Comparison of ENCODE assay signal across 8 mouse cellular contexts in the genomic region with DNA sequence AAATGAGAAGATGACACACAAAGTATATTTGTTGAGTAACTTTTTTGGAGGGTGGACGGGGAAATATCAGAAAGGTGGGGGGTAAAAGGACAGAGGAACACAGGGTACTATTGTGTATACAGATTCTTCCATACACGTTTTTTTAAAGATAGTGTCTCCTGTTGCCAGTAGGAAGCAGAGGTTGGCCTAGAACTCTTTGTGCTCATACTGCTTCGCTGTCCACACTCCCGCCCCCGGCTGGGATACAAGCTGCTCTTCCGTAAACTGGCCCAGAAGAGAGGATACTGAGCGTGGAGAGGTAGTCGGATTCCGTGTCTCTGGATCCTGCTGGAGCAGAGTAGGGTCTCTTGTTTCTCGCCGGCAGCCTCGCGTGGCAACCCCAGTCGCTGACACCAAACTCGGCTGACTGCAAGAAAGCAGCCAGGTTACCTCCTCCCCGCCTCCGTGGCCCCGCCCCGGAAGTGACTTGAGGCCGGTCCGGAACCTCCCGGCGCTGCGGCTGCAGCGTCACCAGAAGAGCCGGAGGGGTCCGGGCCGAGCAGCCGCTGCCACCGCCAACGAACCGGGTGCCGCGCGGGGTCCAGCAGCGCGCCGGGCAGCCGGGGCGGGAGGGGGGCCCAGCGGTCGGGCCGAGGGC. TPM values are rescaled to one million over a fixed set of nuclear protein-coding genes. Genes with fewer than 3 reads are reported as not detected.
DNase-seq lines count a peak whose midpoint lies in the region; ATAC-seq lines count a peak whose summit lies in the region.

Gene Psme4 (plus strand): TSS at position 460 of the 637 bp plus-strand sequence.

- H3K27ac ChIP-seq in heart, embryonic 13.5 days (replicated peaks) = peak within 1 kb of the TSS; percentile 95
- peak within 1 kb of the TSS; percentile 95 for H3K27ac ChIP-seq in liver, embryonic 12.5 days
- peak within 1 kb of the TSS; percentile 93 for H3K27ac ChIP-seq in stomach, embryonic 15.5 days

- H3K9ac ChIP-seq in heart, embryonic 13.5 days = peak within 1 kb of the TSS; percentile 99
- H3K9ac ChIP-seq in liver, embryonic 12.5 days = peak within 1 kb of the TSS; percentile 99
- peak within 1 kb of the TSS; percentile 96 for H3K9ac ChIP-seq in stomach, embryonic 15.5 days

- no peaks in the 10 kb centered on the region for H3K9me3 ChIP-seq in heart, embryonic 13.5 days
- no peaks in the 10 kb centered on the region for H3K9me3 ChIP-seq in liver, embryonic 12.5 days (replicated peaks)
- no peaks in the 10 kb centered on the region for H3K9me3 ChIP-seq in stomach, embryonic 15.5 days

- H3K27me3 ChIP-seq in heart, embryonic 13.5 days (replicated peaks) = no peaks in the 10 kb centered on the region
- H3K27me3 ChIP-seq in liver, embryonic 12.5 days (replicated peaks) = no peaks in the 10 kb centered on the region
- H3K27me3 ChIP-seq in stomach, embryonic 15.5 days (replicated peaks) = no peaks in the 10 kb centered on the region

- peak; percentile 94 for DNase-seq in CD4-positive helper T cell, adult 2 months (ENCODE audit: low read depth, low spot score)
- peak; percentile 82 for DNase-seq in brain, embryonic 18.5 days (ENCODE audit: low read depth, low spot score)
- DNase-seq in kidney, postnatal 10 days = peak; percentile 98
- DNase-seq in natural killer cell, adult 2 months (ENCODE audit: low spot score in 2 of 2) = peak; percentile 89 to 91

- peak; percentile 94 for ATAC-seq in erythroid progenitor cell, adult 5-6 weeks (replicated peaks; ENCODE audit: low FRiP score, poor library complexity, severe bottlenecking)
- peak; percentile 92 for ATAC-seq in heart, embryonic 13.5 days (ENCODE audit: extremely low read depth, insufficient number of reproducible peaks, low FRiP score, low TSS enrichment)
- peak; percentile 94 for ATAC-seq in liver, embryonic 12.5 days
- ATAC-seq in stomach, embryonic 15.5 days (ENCODE audit: insufficient read depth, low FRiP score, low read depth) = peak; percentile 98

- H3K36me3 ChIP-seq in heart, embryonic 13.5 days = no peaks in the 10 kb centered on the region
- no peaks in the 10 kb centered on the region for H3K36me3 ChIP-seq in liver, embryonic 12.5 days
- no peaks in the 10 kb centered on the region for H3K36me3 ChIP-seq in stomach, embryonic 15.5 days

- WGBS in heart, embryonic 13.5 days = under 1% methylated on average over 38 of the region's 43 CpGs
- WGBS in liver, embryonic 12.5 days (ENCODE audit: insufficient replicate concordance) = under 1% methylated on average over 41 of the region's 43 CpGs
- WGBS in stomach, embryonic 15.5 days = under 1% methylated on average over 42 of the region's 43 CpGs

- peaks cover 22% of the 10 kb centered on the region for H3K4me1 ChIP-seq in heart, embryonic 13.5 days
- H3K4me1 ChIP-seq in liver, embryonic 12.5 days = peaks cover 36% of the 10 kb centered on the region
- peaks cover 6% of the 10 kb centered on the region; the same call in 1 of the 2 replicates for H3K4me1 ChIP-seq in stomach, embryonic 15.5 days

- peak within 1 kb of the TSS; percentile 73 for H3K4me3 ChIP-seq in heart, embryonic 13.5 days
- peak within 1 kb of the TSS; percentile 100 for H3K4me3 ChIP-seq in liver, embryonic 12.5 days
- peak within 1 kb of the TSS; percentile 99 for H3K4me3 ChIP-seq in stomach, embryonic 15.5 days (replicated peaks)

- peak within 1 kb of the TSS; percentile 83 for H3K4me2 ChIP-seq in heart, embryonic 13.5 days
- peak within 1 kb of the TSS; percentile 79 for H3K4me2 ChIP-seq in liver, embryonic 12.5 days
- peak within 1 kb of the TSS; percentile 63 for H3K4me2 ChIP-seq in stomach, embryonic 15.5 days

RNA-seq across cellular contexts. Expression of gene Psme4, which starts in this region (rescaled TPM):
- total RNA-seq in erythroid progenitor cell, adult 5-6 weeks (2015; ENCODE audit: low replicate concordance) = 62.5 and 78.6 TPM in 2 replicates
- total RNA-seq in erythroid progenitor cell, adult 5-6 weeks (2017; ENCODE audit: low replicate concordance) = 41.5 and 89.6 TPM in 2 replicates
- polyA plus RNA-seq in heart, embryonic 13.5 days (2015; fragmentation: Nextera tagmentation; extraction: Ambion mirVana) = 11.0 and 11.6 TPM in 2 replicates
- 16.1 and 16.4 TPM in 2 replicates for polyA plus RNA-seq in liver, embryonic 12.5 days (2016; fragmentation: Nextera tagmentation; extraction: Ambion mirVana)
- polyA plus RNA-seq in stomach, embryonic 15.5 days (2015; fragmentation: Nextera tagmentation; extraction: Ambion mirVana) = 17.1 and 17.3 TPM in 2 replicates

Comparison
In these comparisons a context has a peak if more than half of its experiments do, and no peak if none do; other contexts are left out.
1. Peak in every context shown above with its lines: DNase-seq, ATAC-seq, H3K4me3 ChIP-seq and H3K27ac ChIP-seq.